Mouse (Mus musculus): Measurements from ENCODE around the gene Rhno1. TPM values are rescaled to one million over a fixed set of nuclear protein-coding genes. Genes with fewer than 3 reads are reported as not detected.

The Rhno1 gene
- total and polyA plus RNA-seq, 3 experiments = 18.5 to 60.0 (median 28.7) TPM

- H3K79me2 ChIP-seq (replicated peaks; ENCODE audit: control insufficient read depth, extremely low read depth, insufficient read depth, poor library complexity, severe bottlenecking) = no peaks in the 10 kb centered on the region
- no peak overlapping the region for H3K27ac ChIP-seq (ENCODE audit: insufficient read depth, low read depth)
- H3K27me3 ChIP-seq (replicated peaks) = no peaks in the 10 kb centered on the region
- H3K9me3 ChIP-seq (replicated peaks; ENCODE audit: low read length) = peaks cover 2% of the 10 kb centered on the region
- peak; percentile 77 for DNase-seq (ENCODE audit: extremely low read depth)
- no peak overlapping the region for H3K9ac ChIP-seq (ENCODE audit: insufficient read depth, low read depth)
- dilution Hi-C loops (cut with MboI; ENCODE audit: extremely low pct_ligation_motif_present, extremely low pct_unique_long_range_greater_than_20kb, low sequenced_read_pairs) (no loop called here), in situ Hi-C loops (cut with MboI; ENCODE audit: low pct_ligation_motif_present, low pct_unique_long_range_greater_than_20kb, low sequenced_read_pairs) (no loop called here)
- no peak overlapping the region for H3K4me3 ChIP-seq (replicated peaks in 1 of 3; ENCODE audit: low read depth in 2 of 3, low read length in 2 of 3, poor library complexity in 1 of 3)
- peak; percentile 44 for TF ChIP-seq SMC3 (IDR thresholded peaks at IDR 0.05; ENCODE audit: low read depth, low read length)
- TF ChIP-seq BHLHE40 (IDR thresholded peaks at IDR 0.05; ENCODE audit: low read depth, low read length) = no peak
- TF ChIP-seq RAD21 (IDR thresholded peaks at IDR 0.05; ENCODE audit: low read depth, low read length) = peak; percentile 61
- TF ChIP-seq ZKSCAN1 (IDR thresholded peaks at IDR 0.05; ENCODE audit: borderline replicate concordance, low read depth, low read length) = no peak
- 0 out of 2 replicates have a peak, but pooled peaks have one; percentile 55 for TF ChIP-seq MYC (IDR thresholded peaks at IDR 0.05; ENCODE audit: low read depth, low read length)
- TF ChIP-seq CTCF (conservative IDR thresholded peaks at IDR 0.05 in 1 of 2, IDR thresholded peaks at IDR 0.05 in 1 of 2; ENCODE audit: low read depth in 2 of 2, low read length in 2 of 2) = peak; percentile 78 to 85
- TF ChIP-seq ZNF384 (IDR thresholded peaks at IDR 0.05; ENCODE audit: low read depth, low read length) = peak; percentile 43
- peaks cover 4 to 51% of the 10 kb centered on the region in 2 experiments for H3K36me3 ChIP-seq (replicated peaks in 1 of 2; ENCODE audit: control insufficient read depth in 1 of 2, insufficient read depth in 1 of 2, low read length in 1 of 2)
- H3K4me1 ChIP-seq (ENCODE audit: control insufficient read depth in 1 of 2, insufficient read depth in 2 of 2) = peaks cover 0 to 12% of the 10 kb centered on the region in 2 experiments; a peak in 2 of 4 replicates
- no peak overlapping the region for H3K4me2 ChIP-seq (ENCODE audit: insufficient read depth, low read depth, poor library complexity, severe bottlenecking)
Measured at GRCm38 (mm10) chr6:128334397-128335124, 28.1 kb downstream of the Rhno1 start.

- peak; percentile 81 for DNase-seq (ENCODE audit: extremely low read depth)
- Histone ChIP-seq H3K9ac (ENCODE audit: insufficient read depth, low read depth) (no peak overlapping the region), H3K4me3 (replicated peaks in 1 of 3; ENCODE audit: low read depth in 2 of 3, low read length in 2 of 3, poor library complexity in 1 of 3) (no peak overlapping the region), H3K4me1 (ENCODE audit: control insufficient read depth in 1 of 2, insufficient read depth in 2 of 2) (no peaks in the 10 kb centered on the region), H3K27ac (ENCODE audit: insufficient read depth, low read depth) (no peak overlapping the region), H3K36me3 (replicated peaks in 1 of 2; ENCODE audit: control insufficient read depth in 1 of 2, insufficient read depth in 1 of 2, low read length in 1 of 2) (peaks cover 8 to 23% of the 10 kb centered on the region in 2 experiments), H3K79me2 (replicated peaks; ENCODE audit: control insufficient read depth, extremely low read depth, insufficient read depth, poor library complexity, severe bottlenecking) (no peaks in the 10 kb centered on the region), H3K27me3 (replicated peaks) (no peaks in the 10 kb centered on the region), H3K9me3 (replicated peaks; ENCODE audit: low read length) (no peaks in the 10 kb centered on the region), H3K4me2 (ENCODE audit: insufficient read depth, low read depth, poor library complexity, severe bottlenecking) (no peak overlapping the region)
- dilution Hi-C loops (cut with MboI; ENCODE audit: extremely low pct_ligation_motif_present, extremely low pct_unique_long_range_greater_than_20kb, low sequenced_read_pairs) (no loop called here), in situ Hi-C loops (cut with MboI; ENCODE audit: low pct_ligation_motif_present, low pct_unique_long_range_greater_than_20kb, low sequenced_read_pairs) (no loop called here)
- TF ChIP-seq POLR2A (IDR thresholded peaks at IDR 0.05; ENCODE audit: low read depth, low read length) (no peak), RAD21 (IDR thresholded peaks at IDR 0.05; ENCODE audit: low read depth, low read length) (peak; percentile 64), ZC3H11A (IDR thresholded peaks at IDR 0.05; ENCODE audit: low read depth, low read length) (no peak), ZNF384 (IDR thresholded peaks at IDR 0.05; ENCODE audit: low read depth, low read length) (no peak), PAX5 (IDR thresholded peaks at IDR 0.05; ENCODE audit: low read length) (no peak), SIN3A (IDR thresholded peaks at IDR 0.05; ENCODE audit: low read length) (no peak), SMC3 (IDR thresholded peaks at IDR 0.05; ENCODE audit: low read depth, low read length) (peak; percentile 81), CTCF (conservative IDR thresholded peaks at IDR 0.05 in 1 of 2, IDR thresholded peaks at IDR 0.05 in 1 of 2; ENCODE audit: low read depth in 2 of 2, low read length in 2 of 2) (peak; percentile 50 to 82)
Measured at GRCm38 (mm10) chr6:128318317-128318716, 44.4 kb downstream of the Rhno1 start.

- in situ Hi-C loops (cut with MboI; ENCODE audit: low pct_ligation_motif_present, low pct_unique_long_range_greater_than_20kb, low sequenced_read_pairs) = no loop called here
- H3K27ac ChIP-seq (ENCODE audit: insufficient read depth, low read depth) = no peak overlapping the region
Measured at GRCm38 (mm10) chr6:128315597-128315996, 47.1 kb downstream of the Rhno1 start.

More at GRCm38 (mm10) chr6:128315597-128315996, 47.1 kb downstream of the Rhno1 start:
- H3K4me3 ChIP-seq (replicated peaks in 1 of 3; ENCODE audit: low read depth in 2 of 3, low read length in 2 of 3, poor library complexity in 1 of 3) = no peak overlapping the region
- no peaks in the 10 kb centered on the region for H3K79me2 ChIP-seq (replicated peaks; ENCODE audit: control insufficient read depth, extremely low read depth, insufficient read depth, poor library complexity, severe bottlenecking)
- no peaks in the 10 kb centered on the region for H3K27me3 ChIP-seq (replicated peaks)
- H3K9ac ChIP-seq (ENCODE audit: insufficient read depth, low read depth) = no peak overlapping the region
- DNase-seq (ENCODE audit: extremely low read depth) = no peak
- H3K9me3 ChIP-seq (replicated peaks; ENCODE audit: low read length) = no peaks in the 10 kb centered on the region
- no peaks in the 10 kb centered on the region for H3K36me3 ChIP-seq (replicated peaks in 1 of 2; ENCODE audit: control insufficient read depth in 1 of 2, insufficient read depth in 1 of 2, low read length in 1 of 2)
- dilution Hi-C loops (cut with MboI; ENCODE audit: extremely low pct_ligation_motif_present, extremely low pct_unique_long_range_greater_than_20kb, low sequenced_read_pairs) = no loop called here
- TF ChIP-seq TCF12 (IDR thresholded peaks at IDR 0.05; ENCODE audit: low read depth, low read length) = no peak
- TF ChIP-seq BHLHE40 (IDR thresholded peaks at IDR 0.05; ENCODE audit: low read depth, low read length) = peak; percentile 61
- H3K4me2 ChIP-seq (ENCODE audit: insufficient read depth, low read depth, poor library complexity, severe bottlenecking) = no peak overlapping the region
- H3K4me1 ChIP-seq (ENCODE audit: control insufficient read depth in 1 of 2, insufficient read depth in 2 of 2) = no peaks in the 10 kb centered on the region

Measured in CH12.LX (cell line).